Mouse (Mus musculus) spleen, adult 2 months (tissue): ENCODE results near the gene Duox2.

Source experiments
- CTCF ChIP-seq: fragments of 200-500 bp; IDR thresholded peaks from 2 replicates; pipeline ENCODE4 v1.5.1; 2011; ENCODE audit warnings: mild to moderate bottlenecking, inconsistent platforms; ENCODE audit not compliant: insufficient read depth, insufficient read length, insufficient replicate concordance; ENCODE audit errors: extremely low read depth
- POLR2A ChIP-seq: fragments of 200-500 bp; IDR thresholded peaks from 2 replicates; pipeline ENCODE4 v1.6.1; 2011; ENCODE audit warnings: low read depth, low read length, inconsistent platforms

DNA sequence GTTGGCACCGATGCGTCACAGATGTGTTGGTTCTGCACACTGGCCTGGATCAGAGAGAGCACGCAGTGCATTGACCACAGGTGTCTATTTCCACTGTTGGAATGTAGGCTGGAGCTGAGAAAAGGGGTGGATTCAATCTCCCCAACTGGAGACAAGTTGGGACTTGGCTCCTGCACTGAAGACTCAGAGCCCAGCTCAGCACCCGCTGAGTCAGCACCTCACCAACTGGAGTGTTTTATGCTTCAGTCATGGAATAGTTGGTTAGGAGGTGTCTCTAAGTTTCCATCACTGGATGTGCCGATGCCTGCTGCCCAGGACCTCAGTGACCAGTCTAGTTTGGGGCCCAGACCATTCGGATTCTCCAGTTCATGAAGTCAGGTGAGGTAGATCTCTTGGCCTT lies 67.9 kb downstream of the Duox2 start:
- TF ChIP-seq CTCF: no peak
- no peak for TF ChIP-seq POLR2A
